Mouse (Mus musculus) forebrain, embryonic 10.5 days (tissue): ENCODE measurements around the gene Nfe2l1. TPM values are rescaled to one million over a fixed set of nuclear protein-coding genes. Genes with fewer than 3 reads are reported as not detected.
"Not testable (repeated sequence)": the region's sequence is repeated elsewhere in the genome, so short reads cannot be mapped to it uniquely, and the experiment has no call there.

Source experiments
- DNase-seq: peaks from one replicate; pipeline ENCODE4 v3.0.0-alpha.2; 2017; ENCODE audit warnings: low spot score; ENCODE audit errors: extremely low spot score
- H3K27ac ChIP-seq: fragments of 300-500 bp; sonication (generic); 2 replicates; pipeline ENCODE4 v1.5.1; 2016; ENCODE audit warnings: mild to moderate bottlenecking
- H3K27me3 ChIP-seq: fragments of 300-500 bp; sonication (generic); 2 replicates; pipeline ENCODE4 v1.6.1; 2016; ENCODE audit warnings: mild to moderate bottlenecking; ENCODE audit not compliant: poor library complexity, severe bottlenecking
- H3K36me3 ChIP-seq: fragments of 300-500 bp; sonication (generic); replicated peaks from 2 replicates; pipeline ENCODE4 v1.6.1; 2016; ENCODE audit warnings: mild to moderate bottlenecking, moderate library complexity
- H3K4me1 ChIP-seq: fragments of 300-500 bp; sonication (generic); 2 replicates; pipeline ENCODE4 v1.6.1; 2016
- H3K4me3 ChIP-seq: fragments of 300-500 bp; sonication (generic); 2 replicates; pipeline ENCODE4 v1.5.1; 2016; ENCODE audit warnings: mild to moderate bottlenecking, moderate library complexity
- H3K9me3 ChIP-seq: fragments of 300-500 bp; sonication (generic); 2 replicates; pipeline ENCODE4 v1.6.1; 2016; ENCODE audit warnings: mild to moderate bottlenecking, moderate library complexity
- WGBS: fragments of 180-500 bp; shearing (Covaris S2); methylation state at CpG from one replicate; pipeline ENCODE4 v1.1.7; 2016; 5-methylcytosine and 5-hydroxymethylcytosine counted together
- polyA plus RNA-seq: library from polyadenylated mRNA; unstranded; fragments of >200 nt; fragmentation: Nextera tagmentation; extraction: Ambion mirVana; gene quantifications from 2 replicates; pipeline ENCODE4 v1.2.1, GENCODE M21; 2016

Gene Nfe2l1
- polyA plus RNA-seq, 1 experiment from 2014 or later, result 64.7 TPM

DNA sequence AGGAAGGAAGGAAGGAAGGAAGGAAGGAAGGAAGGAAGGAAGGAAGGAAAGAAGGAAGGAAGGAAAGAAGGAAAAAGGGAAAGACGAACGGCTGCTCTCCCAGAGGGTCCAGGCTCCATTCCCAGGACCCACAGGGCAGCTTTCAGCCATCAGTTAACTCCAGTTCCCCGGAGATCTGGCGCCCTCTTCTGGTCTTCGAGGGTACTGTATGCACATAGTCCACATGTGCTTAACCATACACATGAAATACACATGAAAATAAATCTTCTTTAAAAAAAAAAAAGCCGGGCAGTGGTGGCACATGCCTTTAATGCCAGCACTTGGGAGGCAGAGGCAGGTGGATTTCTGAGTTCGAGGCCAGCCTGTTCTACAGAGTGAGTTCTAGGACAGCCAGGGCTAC, 44.9 kb downstream of the Nfe2l1 start:
- 19% methylated on average over 7 of the region's 7 CpGs for WGBS
- H3K9me3 ChIP-seq, H3K36me3 ChIP-seq, H3K27me3 ChIP-seq, H3K4me3 ChIP-seq, H3K27ac ChIP-seq: not testable (repeated sequence)
- DNase-seq, result peak; percentile 84
- peaks cover 21% of the 10 kb centered on the region for H3K4me1 ChIP-seq

DNA sequence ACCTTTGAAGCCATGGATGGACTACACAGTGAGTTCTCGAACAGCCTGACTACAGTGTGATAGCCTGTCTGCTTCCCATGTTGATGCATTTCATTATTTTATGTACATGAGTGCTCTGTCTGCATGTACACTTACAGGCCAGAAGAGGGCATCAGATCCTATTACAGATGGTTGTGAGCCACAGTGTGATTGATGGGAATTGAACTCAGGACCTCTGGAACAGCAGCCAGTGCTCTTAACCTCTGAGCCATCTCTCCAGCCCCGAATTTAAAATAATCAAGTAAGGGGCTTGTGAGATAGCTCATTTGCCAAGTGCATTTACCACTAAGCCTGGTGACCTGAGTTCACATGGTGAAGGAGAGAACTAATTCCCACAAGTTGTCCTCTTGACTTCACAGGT, 48.3 kb downstream of the Nfe2l1 start:
- Histone ChIP-seq H3K36me3 (no peaks in the 10 kb centered on the region), H3K4me1 (peaks cover 16% of the 10 kb centered on the region), H3K27me3 (no peaks in the 10 kb centered on the region), H3K27ac (no peak overlapping the region), H3K4me3 (no peak overlapping the region), H3K9me3 (no peaks in the 10 kb centered on the region)
- 84% methylated on average over 2 of the region's 2 CpGs for WGBS
- DNase-seq, result no peak

DNA sequence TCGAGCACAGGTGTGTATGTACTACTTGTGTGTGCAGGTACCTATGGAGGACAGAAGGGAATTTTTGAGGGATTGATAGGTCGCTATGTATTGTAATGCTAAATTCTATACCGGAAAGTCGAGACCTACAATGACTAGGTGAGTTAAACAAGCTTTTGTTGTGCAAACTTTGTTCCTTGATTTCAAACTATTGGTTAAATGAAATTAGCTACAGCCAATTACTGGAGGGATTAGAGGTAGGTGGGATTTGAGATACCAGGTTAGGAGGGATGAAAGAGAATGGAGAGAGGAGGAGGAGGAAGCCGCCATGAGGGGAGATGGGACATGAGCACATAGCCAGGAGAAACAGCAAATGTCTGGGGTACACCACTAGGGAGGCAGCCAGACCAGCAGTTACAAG, 49.5 kb downstream of the Nfe2l1 start:
- Histone ChIP-seq H3K4me1 (peaks cover 22% of the 10 kb centered on the region), H3K4me3 (no peak overlapping the region), H3K27me3 (no peaks in the 10 kb centered on the region), H3K36me3 (no peaks in the 10 kb centered on the region), H3K9me3 (no peaks in the 10 kb centered on the region), H3K27ac (no peak overlapping the region)
- WGBS, result 72% methylated on average over 5 of the region's 5 CpGs
- no peak for DNase-seq

DNA sequence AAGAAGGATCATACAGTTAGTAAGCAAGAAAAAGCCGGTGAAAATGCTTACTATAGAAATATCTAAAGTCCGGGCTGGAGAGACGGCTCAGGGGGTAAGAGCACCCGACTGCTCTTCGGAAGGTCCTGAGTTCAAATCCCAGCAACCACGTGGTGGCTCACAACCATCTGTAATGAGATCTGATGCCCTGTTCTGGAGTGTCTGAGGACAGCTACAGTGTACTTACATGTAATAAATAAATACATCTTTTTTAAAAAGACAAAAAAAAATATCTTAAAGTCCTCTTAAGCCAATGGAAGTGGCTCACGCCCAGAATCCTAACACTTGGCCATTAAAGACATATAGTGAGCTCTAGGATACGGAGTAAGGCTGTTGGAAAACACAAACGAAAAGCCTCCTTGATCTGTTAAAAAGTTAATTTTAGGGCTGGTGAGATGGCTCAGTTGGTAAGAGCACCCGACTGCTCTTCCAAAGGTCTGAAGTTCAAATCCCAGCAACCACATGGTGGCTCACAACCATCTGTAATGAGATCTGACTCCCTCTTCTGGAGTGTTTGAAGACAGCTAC, 51.6 kb downstream of the Nfe2l1 start:
- H3K4me1 ChIP-seq, result peaks cover 32% of the 10 kb centered on the region
- H3K27ac ChIP-seq, result peak overlapping the region; percentile 85
- not testable (repeated sequence) for DNase-seq, H3K27me3 ChIP-seq, H3K9me3 ChIP-seq
- peak overlapping the region; percentile 67 for H3K4me3 ChIP-seq
- H3K36me3 ChIP-seq, result peaks cover 14% of the 10 kb centered on the region
- WGBS, result 72% methylated on average over 10 of the region's 10 CpGs

DNA sequence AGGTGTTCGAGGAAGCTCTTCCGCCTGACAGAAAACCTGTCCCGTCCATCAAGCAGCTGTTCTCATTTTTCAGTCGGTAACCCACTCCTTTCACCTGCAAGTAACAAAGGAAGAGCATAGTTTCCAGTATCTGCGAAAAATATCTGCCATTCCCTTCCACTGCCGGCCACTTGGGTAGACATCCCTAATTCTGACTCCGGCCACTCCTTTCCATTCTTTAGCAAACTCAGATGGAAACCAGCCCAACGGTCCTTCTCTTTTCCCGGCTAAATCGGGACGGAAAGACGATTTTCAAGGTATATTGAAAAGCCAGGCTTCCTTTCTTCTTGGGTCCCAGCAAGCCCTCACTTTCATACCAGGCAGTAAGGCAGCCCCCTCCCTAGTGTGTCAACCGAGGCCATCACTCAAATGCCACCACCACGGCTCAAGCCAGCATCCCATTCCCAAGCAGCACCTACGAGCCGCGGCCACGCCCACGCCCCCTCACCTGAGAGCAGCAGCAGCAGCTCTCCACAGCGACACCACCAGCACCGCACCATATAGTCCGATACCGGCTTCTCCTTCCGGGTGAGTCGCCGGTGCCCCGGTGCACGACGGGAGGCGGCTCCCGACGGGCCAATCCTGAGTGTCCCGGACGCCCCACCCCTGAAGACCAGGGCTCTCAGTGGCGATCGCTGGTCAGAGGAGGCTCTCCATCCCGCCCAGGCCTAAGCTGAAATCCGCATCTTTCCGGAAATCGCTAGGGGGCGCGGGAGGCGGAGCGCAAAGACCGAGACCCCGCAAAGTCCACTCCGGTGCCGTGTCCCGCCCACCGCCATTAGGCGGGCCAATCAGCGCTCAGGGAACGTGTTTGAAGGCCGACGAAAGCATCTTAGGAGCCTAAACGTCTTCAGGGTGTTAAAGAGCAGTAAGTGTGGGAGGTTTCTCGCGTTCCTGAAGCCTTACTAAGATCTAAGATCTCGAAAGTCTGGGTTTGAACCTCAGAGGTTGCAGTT, 52.5 kb downstream of the Nfe2l1 start, which contains the start of gene Snx11:
Gene Snx11 (minus strand): TSS at position 592 of the 995 bp plus-strand sequence.
- peaks cover 23% of the 10 kb centered on the region for H3K36me3 ChIP-seq
- no peaks in the 10 kb centered on the region for H3K9me3 ChIP-seq
- no peaks in the 10 kb centered on the region for H3K27me3 ChIP-seq
- peak; percentile 99 for DNase-seq
- H3K4me1 ChIP-seq, result peaks cover 32% of the 10 kb centered on the region
- H3K4me3 ChIP-seq, result peak within 1 kb of the TSS; percentile 67
- WGBS, result 2% methylated on average over 59 of the region's 59 CpGs
- peak within 1 kb of the TSS; percentile 85 for H3K27ac ChIP-seq

DNA sequence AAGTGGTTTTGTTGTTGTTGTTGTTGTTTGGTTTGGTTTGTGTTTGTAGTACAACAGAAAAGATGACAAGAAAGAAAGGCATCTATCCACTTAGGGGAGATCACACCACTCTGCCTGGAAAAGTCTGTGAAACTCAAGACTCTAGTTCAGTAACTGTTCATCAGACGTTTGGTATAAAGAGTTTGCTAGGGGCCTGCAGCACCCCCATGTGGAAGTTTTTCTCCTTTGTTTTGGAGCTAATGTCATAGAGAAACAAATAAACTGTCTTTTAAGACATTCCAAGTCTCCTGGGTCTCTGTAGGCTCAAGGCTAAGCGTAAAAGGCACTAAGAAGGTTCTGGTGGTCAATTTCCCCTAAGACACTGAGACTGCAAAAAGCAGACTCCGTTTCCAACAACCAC, 53.7 kb downstream of the Nfe2l1 start:
- peaks cover 35% of the 10 kb centered on the region for H3K36me3 ChIP-seq
- peak overlapping the region; percentile 67; the same call in 1 of the 2 replicates for H3K4me3 ChIP-seq
- H3K4me1 ChIP-seq, result peaks cover 32% of the 10 kb centered on the region
- DNase-seq, result no peak
- no peak overlapping the region for H3K27ac ChIP-seq
- no peaks in the 10 kb centered on the region for H3K9me3 ChIP-seq
- H3K27me3 ChIP-seq, result no peaks in the 10 kb centered on the region
- 67% methylated on average over 3 of the region's 3 CpGs for WGBS

DNA sequence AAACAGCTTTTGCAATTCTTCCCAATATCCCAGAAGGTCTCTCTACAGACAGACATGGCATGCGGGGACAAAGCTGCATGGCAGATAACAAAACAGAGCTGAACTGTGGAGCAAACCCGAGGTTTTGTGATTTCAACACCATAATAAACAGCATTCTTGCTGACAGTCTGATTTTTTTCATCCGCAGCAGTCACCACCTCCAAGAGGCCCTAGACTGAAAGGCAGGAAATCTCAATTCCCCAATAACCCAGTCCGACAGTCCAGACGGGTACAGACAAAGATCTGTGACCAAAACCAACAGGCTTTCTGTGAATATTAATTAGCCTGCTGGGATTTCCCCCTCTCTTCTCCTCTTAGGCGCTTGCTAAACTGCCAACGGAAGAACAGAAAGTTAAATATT, 54.1 kb downstream of the Nfe2l1 start:
- H3K36me3 ChIP-seq, result peaks cover 39% of the 10 kb centered on the region
- no peak overlapping the region for H3K27ac ChIP-seq
- no peak overlapping the region for H3K4me3 ChIP-seq
- 88% methylated on average over 7 of the region's 7 CpGs for WGBS
- H3K9me3 ChIP-seq, result no peaks in the 10 kb centered on the region
- no peaks in the 10 kb centered on the region for H3K27me3 ChIP-seq
- DNase-seq, result no peak
- H3K4me1 ChIP-seq, result peaks cover 32% of the 10 kb centered on the region

DNA sequence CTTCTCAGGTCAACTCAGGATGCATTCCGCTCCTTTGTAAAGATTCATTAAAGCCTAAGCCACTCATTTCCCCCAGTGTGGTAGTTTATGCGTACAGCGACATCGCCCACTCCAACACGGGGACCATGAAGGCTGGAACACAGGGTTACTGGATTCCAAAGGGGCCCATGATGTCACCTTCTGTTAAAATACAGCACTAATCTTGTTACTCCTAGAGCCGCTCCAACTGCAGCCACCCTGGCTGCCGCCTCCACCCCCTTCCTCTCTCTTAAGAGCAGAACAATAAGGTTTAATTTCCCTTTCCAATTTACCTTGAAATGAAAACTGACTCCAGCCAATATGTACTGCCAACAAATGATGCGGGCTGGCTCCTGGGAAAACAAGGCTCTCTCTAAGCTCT, 54.7 kb downstream of the Nfe2l1 start:
- Histone ChIP-seq H3K4me1 (peaks cover 32% of the 10 kb centered on the region), H3K27me3 (no peaks in the 10 kb centered on the region), H3K4me3 (no peak overlapping the region), H3K9me3 (no peaks in the 10 kb centered on the region), H3K36me3 (peaks cover 45% of the 10 kb centered on the region), H3K27ac (no peak overlapping the region)
- DNase-seq, result no peak
- WGBS, result 89% methylated on average over 8 of the region's 8 CpGs

DNA sequence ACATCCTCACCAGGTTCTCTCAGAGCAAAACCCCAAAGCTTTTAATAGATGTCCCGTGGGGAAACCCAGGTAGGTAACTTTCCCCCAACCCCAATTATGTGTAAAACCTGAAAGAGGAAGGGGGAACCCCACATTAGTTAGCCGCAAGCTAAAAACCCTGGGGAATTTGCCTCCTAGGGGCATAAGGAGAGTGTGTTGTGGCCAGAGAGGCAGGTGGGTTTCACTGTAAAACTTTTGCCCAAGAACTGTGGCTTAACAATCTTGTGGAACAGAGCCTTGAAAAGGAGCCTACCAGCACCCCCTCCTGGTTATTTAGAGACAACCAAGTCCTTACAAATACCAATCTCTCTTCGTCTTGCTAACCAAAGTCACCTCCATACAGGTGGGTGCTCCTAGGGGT, 55.2 kb downstream of the Nfe2l1 start:
- H3K27ac ChIP-seq, result no peak overlapping the region
- H3K4me1 ChIP-seq, result peaks cover 32% of the 10 kb centered on the region
- H3K36me3 ChIP-seq, result peaks cover 50% of the 10 kb centered on the region
- WGBS, result 84% methylated on average over 3 of the region's 3 CpGs
- H3K9me3 ChIP-seq, result no peaks in the 10 kb centered on the region
- H3K27me3 ChIP-seq, result no peaks in the 10 kb centered on the region
- no peak for DNase-seq
- H3K4me3 ChIP-seq, result no peak overlapping the region

DNA sequence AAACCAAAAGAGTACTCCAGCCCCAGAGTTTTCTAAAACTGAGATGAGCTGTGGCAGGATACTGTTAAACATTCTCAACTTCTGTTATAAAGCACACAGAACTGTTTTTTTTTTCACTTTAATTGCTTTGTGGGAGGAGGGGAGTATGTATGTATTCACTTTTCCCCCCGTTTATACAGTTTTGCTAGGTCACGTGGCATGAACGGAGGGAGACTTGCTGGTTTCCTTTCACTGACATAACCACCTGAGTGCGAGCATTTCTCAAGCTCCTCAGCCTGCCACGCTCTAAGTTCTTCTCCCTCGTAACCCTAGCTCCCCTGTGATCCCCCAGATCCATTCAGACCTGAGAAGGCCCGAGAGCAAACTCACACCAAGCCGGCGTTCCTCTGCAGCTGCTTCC, 57.4 kb downstream of the Nfe2l1 start:
- H3K27me3 ChIP-seq, result no peaks in the 10 kb centered on the region
- no peak for DNase-seq
- H3K9me3 ChIP-seq, result no peaks in the 10 kb centered on the region
- no peak overlapping the region for H3K4me3 ChIP-seq
- H3K36me3 ChIP-seq, result peaks cover 71% of the 10 kb centered on the region
- H3K27ac ChIP-seq, result no peak overlapping the region
- H3K4me1 ChIP-seq, result peaks cover 39% of the 10 kb centered on the region
- WGBS, result 94% methylated on average over 9 of the region's 9 CpGs

DNA sequence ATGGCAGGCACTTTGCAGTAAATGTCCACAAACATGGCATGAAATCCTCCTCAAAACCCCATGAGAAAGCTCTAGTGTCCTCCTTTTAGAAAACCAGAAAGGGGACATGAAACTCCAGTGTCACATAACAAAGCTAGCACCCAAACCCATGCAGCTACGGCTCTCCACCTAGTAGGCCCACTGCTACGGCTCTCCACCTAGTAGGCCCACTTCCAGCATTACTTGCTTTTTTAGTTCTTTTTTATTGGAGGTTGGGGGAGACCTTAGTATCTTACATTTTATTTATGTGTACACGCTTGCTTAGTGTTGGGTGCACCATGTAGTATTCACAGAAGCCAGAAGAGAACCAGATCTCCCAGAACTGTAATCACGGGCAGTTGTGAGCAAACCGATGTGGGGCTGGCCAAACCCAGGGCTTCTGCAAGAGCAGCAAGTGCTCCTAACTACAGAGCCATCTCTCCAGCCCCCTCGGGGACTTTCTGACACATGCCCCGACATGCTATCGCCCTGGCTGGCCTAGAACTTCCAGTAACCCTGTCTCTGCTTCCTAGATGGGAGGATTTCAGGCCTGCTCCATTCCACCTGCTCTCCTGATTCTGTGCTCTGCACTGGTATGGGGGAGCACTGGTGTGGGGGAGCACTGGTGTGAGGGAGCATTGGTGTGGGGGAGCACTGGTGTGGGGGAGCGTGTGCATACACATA, 58.3 kb downstream of the Nfe2l1 start:
- no peaks in the 10 kb centered on the region for H3K27me3 ChIP-seq
- H3K4me1 ChIP-seq, result peaks cover 41% of the 10 kb centered on the region
- no peaks in the 10 kb centered on the region for H3K9me3 ChIP-seq
- WGBS, result 94% methylated on average over 9 of the region's 9 CpGs
- peaks cover 75% of the 10 kb centered on the region for H3K36me3 ChIP-seq
- DNase-seq, result no peak
- H3K4me3 ChIP-seq, result no peak overlapping the region
- H3K27ac ChIP-seq, result no peak overlapping the region

DNA sequence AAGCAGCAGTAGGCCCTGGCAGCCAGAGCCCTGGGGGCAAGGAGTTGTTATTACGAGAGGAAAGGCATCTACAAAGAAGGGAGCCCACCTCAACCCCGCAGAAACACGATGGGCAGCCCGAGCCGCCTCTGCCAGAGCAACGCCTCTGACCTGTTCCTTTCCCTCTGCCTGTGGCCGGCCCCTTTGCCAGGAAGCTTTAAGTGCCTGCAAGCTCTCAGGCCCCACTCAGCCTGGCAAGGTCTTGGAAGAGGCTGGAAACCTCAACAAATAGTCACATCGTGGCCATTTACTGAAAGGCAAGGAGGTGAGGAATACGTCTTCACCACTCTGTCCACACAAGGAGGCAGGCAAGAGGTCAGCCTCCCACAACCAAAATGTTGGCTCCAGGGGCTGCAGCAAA, 61.5 kb downstream of the Nfe2l1 start:
- Histone ChIP-seq H3K36me3 (peaks cover 63% of the 10 kb centered on the region), H3K4me1 (peaks cover 46% of the 10 kb centered on the region)
- DNase-seq, result no peak

More for the DNA sequence above, 61.5 kb downstream of the Nfe2l1 start:
- 71% methylated on average over 9 of the region's 9 CpGs for WGBS
- Histone ChIP-seq H3K9me3 (no peaks in the 10 kb centered on the region), H3K27ac (peak overlapping the region; percentile 79), H3K27me3 (no peaks in the 10 kb centered on the region), H3K4me3 (no peak overlapping the region)
